Mouse (Mus musculus) hindbrain, embryonic 16.5 days (tissue): ENCODE results near the gene Myog. TPM values are rescaled to one million over a fixed set of nuclear protein-coding genes. Genes with fewer than 3 reads are reported as not detected.

Experiments
- ATAC-seq: fragments of 200-750 bp; cut with Nextera tagmentation; 2 replicates; pipeline ENCODE4 v1.8.0; 2017; ENCODE audit warnings: moderate TSS enrichment, moderate library complexity
- H3K27ac ChIP-seq: fragments of 300-500 bp; sonication (generic); 2 replicates; pipeline ENCODE4 v1.5.1; 2014; ENCODE audit warnings: low read depth, mild to moderate bottlenecking, control low read depth, low read length, moderate library complexity
- H3K27me3 ChIP-seq: fragments of 300-500 bp; sonication (generic); replicated peaks from 2 replicates; pipeline ENCODE4 v1.6.1; 2014; ENCODE audit warnings: low read length; ENCODE audit not compliant: control insufficient read depth, insufficient read depth
- H3K36me3 ChIP-seq: fragments of 300-500 bp; sonication (generic); 2 replicates; pipeline ENCODE4 v1.6.1; 2014; ENCODE audit warnings: mild to moderate bottlenecking, low read length, moderate library complexity, mixed read lengths; ENCODE audit not compliant: control insufficient read depth, insufficient read depth
- H3K4me1 ChIP-seq: fragments of 300-500 bp; sonication (generic); 2 replicates; pipeline ENCODE4 v1.6.1; 2014; ENCODE audit warnings: low read depth, low read length; ENCODE audit not compliant: control insufficient read depth, insufficient read depth
- H3K4me2 ChIP-seq: fragments of 300-500 bp; sonication (generic); 2 replicates; pipeline ENCODE4 v1.6.1; 2014; ENCODE audit warnings: mild to moderate bottlenecking, low read length, control low read depth, moderate library complexity
- H3K4me3 ChIP-seq: fragments of 300-500 bp; sonication (generic); 2 replicates; pipeline ENCODE4 v1.5.1; 2014; ENCODE audit warnings: mild to moderate bottlenecking, low read length, control low read depth, moderate library complexity
- H3K9ac ChIP-seq: fragments of 300-500 bp; sonication (generic); 2 replicates; pipeline ENCODE4 v1.6.1; 2014; ENCODE audit warnings: low read depth, mild to moderate bottlenecking, control low read depth, low read length, moderate library complexity
- H3K9me3 ChIP-seq: fragments of 300-500 bp; sonication (generic); 2 replicates; pipeline ENCODE4 v1.6.1; 2014; ENCODE audit warnings: mild to moderate bottlenecking, low read length, moderate library complexity; ENCODE audit not compliant: control insufficient read depth
- WGBS: fragments of 180-500 bp; shearing (Covaris S2); extraction: QIAGEN DNeasy Blood & Tissue Kit; methylation state at CpG from one replicate; pipeline ENCODE4 v1.1.7; 2014; 5-methylcytosine and 5-hydroxymethylcytosine counted together
- polyA plus RNA-seq: library from polyadenylated mRNA; unstranded; fragments of >200 nt; fragmentation: Nextera tagmentation; extraction: Ambion mirVana; gene quantifications from 2 replicates; pipeline ENCODE4 v1.2.1, GENCODE M21; 2015

Myog gene
- polyA plus RNA-seq, 1 experiment from 2014 or later, result not detected

DNA sequence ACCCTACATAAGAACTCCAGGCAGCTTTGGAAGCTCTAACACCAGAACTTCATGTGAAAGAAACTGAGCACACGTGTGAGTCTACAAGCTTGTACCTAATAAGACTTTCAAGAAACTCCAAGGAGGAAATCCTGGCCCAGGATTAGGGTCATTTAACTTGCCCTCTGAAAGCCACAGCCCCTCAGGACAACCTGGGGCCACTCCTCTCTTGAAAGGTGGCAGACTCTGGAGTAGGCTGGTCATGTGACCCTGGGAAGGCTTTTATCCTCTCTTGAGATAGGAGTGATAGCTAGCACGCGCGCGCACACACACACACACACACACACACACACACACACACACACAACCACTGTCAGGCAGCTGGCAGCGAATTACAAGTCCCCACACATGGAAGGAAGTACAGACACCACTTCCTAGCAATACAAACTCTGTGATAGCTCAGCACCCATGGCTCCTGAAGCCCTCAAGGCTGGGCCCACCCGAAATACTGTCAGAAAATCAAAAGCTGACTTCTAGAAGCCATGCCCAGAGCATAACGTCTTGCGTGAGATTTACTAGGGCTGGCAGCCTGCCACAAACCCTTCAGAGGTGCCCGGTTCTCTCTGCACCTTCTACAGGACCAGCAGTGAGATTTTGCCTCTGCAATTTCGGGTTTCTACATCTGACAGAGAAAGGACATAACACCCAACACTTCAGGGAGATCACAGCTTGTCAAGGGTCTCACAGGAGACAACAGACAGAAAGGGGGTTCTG lies 47.3 kb downstream of the Myog start:
- H3K36me3 ChIP-seq, result no peaks in the 10 kb centered on the region
- no peak overlapping the region for H3K27ac ChIP-seq
- ATAC-seq, result no peak
- H3K4me1 ChIP-seq, result peaks cover 4% of the 10 kb centered on the region; the same call in 1 of the 2 replicates
- 83% methylated on average over 11 of the region's 11 CpGs for WGBS
- no peak overlapping the region for H3K9ac ChIP-seq
- H3K4me2 ChIP-seq, result no peak overlapping the region
- no peaks in the 10 kb centered on the region for H3K27me3 ChIP-seq
- H3K9me3 ChIP-seq, result no peaks in the 10 kb centered on the region
- H3K4me3 ChIP-seq, result no peak overlapping the region

DNA sequence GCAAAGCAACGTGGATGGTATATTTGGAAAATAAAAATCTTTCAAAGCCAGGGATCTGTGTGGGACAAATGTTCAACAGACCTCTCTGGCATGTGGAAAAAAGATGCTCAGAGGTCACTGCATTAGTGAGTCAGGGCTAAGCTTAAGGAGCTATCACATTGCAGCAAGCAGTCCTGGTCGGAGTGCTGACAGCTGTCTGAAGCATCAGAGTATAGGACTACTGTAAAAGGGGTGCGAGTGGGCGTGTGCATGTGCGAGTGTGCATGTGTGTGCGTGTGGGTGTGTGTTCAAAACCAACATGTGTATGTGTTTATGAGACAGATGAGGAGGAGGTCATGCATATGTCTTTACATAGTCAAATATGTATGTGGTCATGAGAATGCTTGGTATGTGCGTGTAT lies 49.4 kb downstream of the Myog start:
- Histone ChIP-seq H3K4me2 (no peak overlapping the region), H3K27me3 (no peaks in the 10 kb centered on the region), H3K27ac (no peak overlapping the region), H3K36me3 (no peaks in the 10 kb centered on the region), H3K9me3 (no peaks in the 10 kb centered on the region), H3K4me1 (peaks cover 10% of the 10 kb centered on the region), H3K4me3 (no peak overlapping the region), H3K9ac (no peak overlapping the region)
- 93% methylated on average over 7 of the region's 7 CpGs for WGBS
- no peak for ATAC-seq

DNA sequence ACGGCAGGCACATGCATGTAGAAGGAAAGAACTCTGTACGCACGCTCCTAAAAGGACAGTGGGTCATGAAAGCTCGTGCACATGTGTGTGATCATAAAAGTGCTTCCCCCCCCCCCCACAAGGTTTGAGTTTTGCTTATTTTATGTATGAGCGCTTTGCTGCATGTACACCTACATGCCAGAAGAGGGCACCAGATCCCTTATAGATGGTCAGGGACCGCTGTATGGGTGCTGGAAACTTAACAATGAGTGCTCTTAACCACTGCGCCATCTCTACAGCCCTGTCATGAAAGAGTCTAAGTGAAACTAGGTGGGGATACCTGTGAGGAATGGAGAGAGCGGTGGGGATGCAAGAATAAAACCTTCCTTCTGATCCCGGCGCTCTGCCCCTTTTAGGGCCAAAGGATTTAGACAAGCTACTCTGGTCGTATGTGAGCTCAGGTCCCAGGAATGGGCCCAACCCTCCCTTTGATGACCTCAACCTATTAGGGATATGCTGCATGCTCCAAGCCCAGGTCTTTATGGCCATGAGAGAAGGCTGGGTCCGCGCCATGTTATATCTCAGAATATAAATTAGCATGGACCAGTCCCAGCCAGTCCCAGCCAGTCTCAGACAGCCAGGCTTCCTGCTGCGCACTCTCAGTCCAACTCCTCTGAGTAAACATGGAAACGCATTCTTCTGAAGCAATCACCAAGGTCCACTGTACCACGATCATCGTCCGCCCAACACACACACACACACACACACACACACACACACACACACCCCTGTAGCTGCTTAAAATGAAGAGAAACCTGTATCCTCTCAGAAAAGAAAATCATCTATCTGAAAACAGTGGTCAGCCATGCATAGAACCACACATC lies 50.2 kb downstream of the Myog start:
- ATAC-seq, result no peak
- H3K27me3 ChIP-seq, result no peaks in the 10 kb centered on the region
- no peak overlapping the region for H3K4me3 ChIP-seq
- H3K27ac ChIP-seq, result no peak overlapping the region
- no peaks in the 10 kb centered on the region for H3K9me3 ChIP-seq
- no peak overlapping the region for H3K9ac ChIP-seq
- no peak overlapping the region for H3K4me2 ChIP-seq
- 92% methylated on average over 18 of the region's 18 CpGs for WGBS
- peaks cover 12% of the 10 kb centered on the region for H3K4me1 ChIP-seq
- H3K36me3 ChIP-seq, result no peaks in the 10 kb centered on the region

DNA sequence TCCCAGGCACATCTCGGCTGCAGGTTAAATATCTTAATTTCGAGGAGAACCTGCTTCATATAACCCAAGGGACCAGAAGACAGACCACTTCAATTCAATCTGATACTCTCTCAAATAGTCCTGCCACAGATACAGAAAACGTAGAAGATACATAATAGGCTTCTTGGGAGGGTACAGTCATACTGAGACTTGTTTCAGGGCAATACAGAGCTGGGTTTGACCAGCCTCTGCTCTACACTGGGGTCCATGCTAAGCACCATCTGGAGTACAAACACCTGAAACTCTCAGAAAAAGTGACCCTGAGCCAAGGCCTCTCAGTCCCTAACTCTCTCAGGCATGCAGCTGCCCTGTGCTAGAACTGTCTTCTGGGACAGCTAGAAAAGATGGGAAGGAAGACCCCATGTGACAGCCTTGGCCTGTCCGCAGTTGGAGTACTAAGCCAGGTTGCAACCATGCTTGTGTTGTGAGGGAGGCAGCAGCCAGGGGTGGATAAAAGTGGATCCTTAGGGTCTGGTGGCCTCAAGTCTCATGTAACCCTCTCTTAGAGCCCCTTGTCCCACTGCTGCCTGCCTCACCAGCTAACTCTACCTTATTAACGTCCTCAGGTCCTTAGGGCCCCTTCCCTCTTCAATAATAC lies 52.0 kb downstream of the Myog start:
- Histone ChIP-seq H3K36me3 (peaks cover 5% of the 10 kb centered on the region; the same call in 1 of the 2 replicates), H3K9ac (no peak overlapping the region), H3K27me3 (no peaks in the 10 kb centered on the region), H3K9me3 (no peaks in the 10 kb centered on the region), H3K27ac (no peak overlapping the region), H3K4me1 (peaks cover 12% of the 10 kb centered on the region), H3K4me3 (no peak overlapping the region), H3K4me2 (peak overlapping the region; percentile 70)
- ATAC-seq, result no peak
- WGBS, result 80% methylated on average over 5 of the region's 5 CpGs

Other genes starting within 250 kb of the Myog start
- gene Btg2, start 210.9 kb upstream of the Myog start, polyA plus RNA-seq, result 28.0 and 28.5 TPM in 2 replicates
- 0.15 and 0.73 TPM in 2 replicates for gene Chit1, start 178.7 kb upstream of the Myog start, polyA plus RNA-seq
- gene Chil1, start 107.8 kb upstream of the Myog start, polyA plus RNA-seq, result 2.7 and 3.9 TPM in 2 replicates
- gene Mybph, start 96.5 kb upstream of the Myog start, polyA plus RNA-seq, result 0.09 and 3.2 TPM in 2 replicates
- gene Adora1, start 54.6 kb upstream of the Myog start, polyA plus RNA-seq, result 29.8 and 35.9 TPM in 2 replicates
- 32.0 and 34.0 TPM in 2 replicates for gene Ppfia4, start 42.9 kb downstream of the Myog start, polyA plus RNA-seq
- 132 TPM in 2 replicates for gene Tmem183a, start 72.0 kb downstream of the Myog start, polyA plus RNA-seq
- 0.09 TPM in 1 of 2 replicates, not detected in the other for gene 4933406M09Rik, start 96.0 kb downstream of the Myog start, polyA plus RNA-seq
- gene Cyb5r1, start 115.6 kb downstream of the Myog start, polyA plus RNA-seq, result 15.2 and 15.8 TPM in 2 replicates
- gene Adipor1, start 125.4 kb downstream of the Myog start, polyA plus RNA-seq, result 87.0 and 89.4 TPM in 2 replicates
- 38.6 and 40.4 TPM in 2 replicates for gene Klhl12, start 165.5 kb downstream of the Myog start, polyA plus RNA-seq
- 78.8 and 81.5 TPM in 2 replicates for gene Rabif, start 204.7 kb downstream of the Myog start, polyA plus RNA-seq